Mouse (Mus musculus) liver, adult 2 months (tissue): ENCODE measurements around the gene Gsdma3. TPM values are rescaled to one million over a fixed set of nuclear protein-coding genes. Genes with fewer than 3 reads are reported as not detected.

Source experiments
- DNase-seq: peaks from one replicate; pipeline ENCODE4 v3.0.0-alpha.2; 2011; ENCODE audit warnings: low read depth, low spot score; ENCODE audit errors: extremely low read depth
- H3K27ac ChIP-seq: fragments of 200-500 bp; replicated peaks from 2 replicates; pipeline ENCODE4 v1.5.1; 2012; ENCODE audit warnings: low read depth, mild to moderate bottlenecking, control low read depth, inconsistent platforms, low read length; ENCODE audit not compliant: insufficient read depth
- H3K27me3 ChIP-seq: fragments of 200-500 bp; 2 replicates; pipeline ENCODE4 v1.6.1; 2012; ENCODE audit warnings: mild to moderate bottlenecking, moderate library complexity, low read length, inconsistent platforms; ENCODE audit not compliant: control insufficient read depth, insufficient read depth
- H3K36me3 ChIP-seq: fragments of 200-500 bp; 2 replicates; pipeline ENCODE4 v1.6.1; 2012; ENCODE audit warnings: low read length, inconsistent platforms; ENCODE audit not compliant: control insufficient read depth, insufficient read depth
- H3K4me1 ChIP-seq: fragments of 200-500 bp; 2 replicates; pipeline ENCODE4 v1.6.1; 2011; ENCODE audit warnings: low read length; ENCODE audit not compliant: control insufficient read depth, insufficient read depth
- H3K4me3 ChIP-seq: fragments of 200-500 bp; 2 replicates; pipeline ENCODE4 v1.5.1; 2011; ENCODE audit warnings: low read depth, mild to moderate bottlenecking, control low read depth, low read length, moderate library complexity; ENCODE audit not compliant: insufficient read depth
- H3K79me2 ChIP-seq: fragments of 200-500 bp; 2 replicates; pipeline ENCODE4 v1.6.1; 2012; ENCODE audit warnings: inconsistent platforms, mild to moderate bottlenecking, low read length, moderate library complexity; ENCODE audit not compliant: control insufficient read depth, insufficient read depth
- H3K9ac ChIP-seq: fragments of 200-500 bp; 2 replicates; pipeline ENCODE4 v1.6.1; 2012; ENCODE audit warnings: low read depth, mild to moderate bottlenecking, control low read depth, inconsistent platforms, low read length
- CTCF ChIP-seq: fragments of 200-500 bp; IDR thresholded peaks from 2 replicates; pipeline ENCODE4 v1.5.1; 2011; ENCODE audit warnings: low read depth, low read length, control low read depth
- POLR2A ChIP-seq: fragments of 200-500 bp; IDR thresholded peaks from 2 replicates; pipeline ENCODE4 v1.6.1; 2011; ENCODE audit warnings: low read length, control low read depth; ENCODE audit not compliant: insufficient read depth; ENCODE audit errors: extremely low read depth
- WGBS: fragments of 180-500 bp; shearing (Covaris S2); methylation state at CpG from one replicate; pipeline ENCODE4 v1.1.7; 2018; 5-methylcytosine and 5-hydroxymethylcytosine counted together
- polyA plus RNA-seq: library from polyadenylated mRNA; depleted of rRNA; stranded (reverse); fragments of >200 nt; gene quantifications from 2 replicates; pipeline ENCODE4 v1.2.3, GENCODE M21; 2012
- total RNA-seq: library from RNA; depleted of rRNA; stranded (reverse); fragments of >200 nt; gene quantifications from 2 replicates; pipeline ENCODE4 v1.2.3, GENCODE M21; 2014

Gsdma3 gene
- total and polyA plus RNA-seq, 2 experiments = not detected

DNA sequence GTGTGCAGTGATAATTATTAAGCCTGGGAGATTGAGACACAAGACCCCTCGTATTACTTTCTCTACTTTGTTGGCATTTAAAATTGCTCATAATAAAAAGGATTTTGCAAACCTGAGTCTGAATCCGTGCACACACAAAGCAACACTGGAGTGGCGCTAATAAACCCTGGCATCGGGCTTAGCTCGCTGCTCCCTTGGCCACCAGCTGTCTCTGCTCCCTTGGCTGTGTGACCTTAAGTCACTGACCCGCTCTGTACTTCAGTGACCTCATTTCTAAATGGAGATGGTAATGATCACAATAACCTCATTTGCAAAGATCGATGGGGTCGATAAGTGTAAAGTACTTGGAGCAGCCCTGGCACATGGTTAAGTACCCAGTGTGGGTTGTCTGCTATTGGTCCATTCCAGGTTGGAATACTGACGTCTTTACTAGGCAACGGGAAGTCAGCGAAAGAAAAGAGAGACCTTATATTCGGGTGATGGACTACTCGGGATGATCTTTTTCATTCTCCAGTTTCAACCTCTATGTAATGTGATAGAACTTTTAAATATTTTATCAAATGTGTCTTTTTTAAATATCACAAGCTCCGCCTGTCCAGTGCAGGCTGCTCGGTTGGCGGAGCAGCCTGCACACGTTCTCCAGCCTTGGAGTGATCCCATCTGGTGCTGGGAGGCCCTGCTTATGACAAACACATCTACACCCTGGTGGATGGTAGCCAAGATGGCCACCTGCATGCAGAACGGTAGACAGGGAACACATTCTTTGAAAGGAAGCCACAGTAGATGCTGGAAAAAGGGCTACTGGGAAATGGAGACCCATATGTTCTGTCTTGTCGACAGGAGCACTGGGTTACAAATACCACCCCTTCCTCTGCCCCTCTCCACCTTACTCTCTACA, 35.4 kb upstream of the Gsdma3 start:
- TF ChIP-seq POLR2A (no peak), CTCF (no peak)
- no peak overlapping the region for H3K4me3 ChIP-seq
- H3K79me2 ChIP-seq = no peaks in the 10 kb centered on the region; the same call in 1 of the 2 replicates
- no peak overlapping the region for H3K27ac ChIP-seq
- WGBS = 21% methylated on average over 19 of the region's 19 CpGs
- H3K9ac ChIP-seq = no peak overlapping the region
- no peaks in the 10 kb centered on the region for H3K36me3 ChIP-seq
- H3K27me3 ChIP-seq = no peaks in the 10 kb centered on the region
- peak; percentile 100 for DNase-seq
- peaks cover 17% of the 10 kb centered on the region for H3K4me1 ChIP-seq

DNA sequence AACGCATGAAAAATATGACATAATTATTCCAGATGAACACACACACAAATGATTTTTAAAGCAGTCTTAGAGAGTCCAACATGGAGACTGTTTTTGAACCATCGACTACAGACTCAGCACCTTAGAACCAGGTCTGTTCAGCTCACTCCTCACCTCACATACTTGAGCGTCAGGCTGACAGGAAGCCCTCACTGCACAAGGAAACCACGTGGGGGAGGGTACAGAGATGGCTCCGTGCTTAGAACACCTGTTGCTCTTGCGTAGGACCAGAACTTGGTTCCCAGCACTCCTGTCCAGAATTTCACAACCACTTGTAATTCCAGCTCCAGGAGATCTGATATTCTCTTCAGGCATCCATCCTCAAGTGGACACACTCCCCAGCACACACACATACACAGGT, 31.1 kb upstream of the Gsdma3 start:
- H3K27ac ChIP-seq = no peak overlapping the region
- WGBS = 74% methylated on average over 6 of the region's 6 CpGs
- H3K79me2 ChIP-seq = no peaks in the 10 kb centered on the region
- peaks cover 3% of the 10 kb centered on the region for H3K4me1 ChIP-seq
- H3K9ac ChIP-seq = no peak overlapping the region
- H3K27me3 ChIP-seq = peaks cover 9% of the 10 kb centered on the region
- H3K4me3 ChIP-seq = no peak overlapping the region
- no peak for TF ChIP-seq POLR2A
- no peak for TF ChIP-seq CTCF
- no peaks in the 10 kb centered on the region for H3K36me3 ChIP-seq
- DNase-seq = no peak

DNA sequence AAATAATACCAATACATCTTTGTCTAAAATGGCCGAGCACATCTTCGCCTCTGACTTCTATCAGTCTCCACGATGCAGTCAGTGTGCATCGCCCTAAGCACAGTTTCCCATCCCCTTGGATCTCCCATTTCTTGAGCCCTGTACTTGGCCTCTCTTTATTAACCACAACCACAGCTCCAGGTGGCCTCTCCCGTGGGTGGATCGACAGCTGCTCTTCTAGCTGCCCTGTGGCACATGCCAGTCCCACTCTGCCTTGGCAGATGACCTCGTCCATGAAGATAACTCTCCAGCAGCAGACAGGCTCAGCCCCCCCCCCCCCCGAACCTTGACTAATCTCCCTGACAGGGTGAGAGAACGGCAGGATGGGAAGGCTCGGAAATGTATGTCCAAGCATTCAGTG, 30.7 kb upstream of the Gsdma3 start:
- TF ChIP-seq POLR2A = no peak
- TF ChIP-seq CTCF = no peak

GRCm38 (mm10) chr11:98595955-98596354, 30.2 kb upstream of the Gsdma3 start:
- no peak for TF ChIP-seq CTCF
- no peak for TF ChIP-seq POLR2A
- Histone ChIP-seq H3K27me3 (peaks cover 9% of the 10 kb centered on the region), H3K4me3 (no peak overlapping the region), H3K4me1 (peaks cover 3% of the 10 kb centered on the region), H3K79me2 (no peaks in the 10 kb centered on the region), H3K36me3 (no peaks in the 10 kb centered on the region), H3K9ac (no peak overlapping the region), H3K27ac (no peak overlapping the region)
- DNase-seq = no peak
- WGBS = 61% methylated on average over 3 of the region's 3 CpGs

More for the DNA sequence above, 30.7 kb upstream of the Gsdma3 start:
- Histone ChIP-seq H3K36me3 (no peaks in the 10 kb centered on the region), H3K9ac (no peak overlapping the region), H3K27me3 (peaks cover 9% of the 10 kb centered on the region), H3K27ac (no peak overlapping the region), H3K4me1 (peaks cover 3% of the 10 kb centered on the region), H3K79me2 (no peaks in the 10 kb centered on the region), H3K4me3 (no peak overlapping the region)
- DNase-seq = no peak
- WGBS = 73% methylated on average over 10 of the region's 10 CpGs

DNA sequence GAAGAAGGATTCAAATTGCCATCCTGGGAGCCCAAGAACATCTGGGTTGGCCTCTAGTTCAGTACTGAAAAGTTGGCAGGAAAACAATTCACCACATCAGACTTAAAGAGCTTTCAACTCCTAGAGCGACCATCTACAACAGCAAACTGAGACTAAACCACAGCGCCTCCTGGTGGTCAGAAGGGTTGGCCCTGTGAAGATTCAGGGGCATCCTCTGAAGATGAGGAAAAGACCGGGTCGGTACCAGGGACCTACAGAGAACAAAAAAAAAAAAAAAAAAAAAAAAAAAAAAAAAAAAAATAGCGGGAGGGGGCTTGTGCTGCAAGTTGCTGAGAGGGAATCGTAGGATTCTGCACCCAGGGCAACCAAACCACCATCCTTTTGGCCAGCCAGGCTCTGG, 28.8 kb upstream of the Gsdma3 start:
- peaks cover 12% of the 10 kb centered on the region for H3K27me3 ChIP-seq
- 26% methylated on average over 6 of the region's 6 CpGs for WGBS
- no peaks in the 10 kb centered on the region for H3K36me3 ChIP-seq
- no peak overlapping the region for H3K9ac ChIP-seq
- peak; percentile 79 for TF ChIP-seq CTCF
- no peak for TF ChIP-seq POLR2A
- peak; percentile 51 for DNase-seq
- H3K79me2 ChIP-seq = no peaks in the 10 kb centered on the region
- no peaks in the 10 kb centered on the region for H3K4me1 ChIP-seq
- H3K4me3 ChIP-seq = no peak overlapping the region
- no peak overlapping the region for H3K27ac ChIP-seq

DNA sequence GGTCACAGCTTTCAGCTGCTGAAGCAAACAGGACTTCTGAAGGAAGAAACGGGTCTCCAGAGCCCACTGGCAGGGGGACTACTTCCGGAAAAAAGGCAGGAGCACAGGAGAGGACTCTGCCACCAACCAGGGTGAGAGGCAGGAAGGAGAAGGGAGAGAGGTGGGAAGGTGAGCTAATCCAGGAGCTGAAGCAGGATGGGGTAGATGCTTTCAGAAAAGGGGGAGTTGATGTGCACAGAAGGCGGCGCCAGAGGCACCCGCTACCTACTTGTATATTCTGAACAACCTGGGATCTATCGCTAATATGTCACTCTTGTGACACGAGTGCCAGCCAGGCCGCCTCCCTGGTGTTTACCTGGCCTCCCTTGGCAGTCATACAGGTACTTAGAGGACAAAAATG, 28.2 kb upstream of the Gsdma3 start, which contains the start of gene Lrrc3c:
TSS of gene Lrrc3c (plus strand) at position 301 of the 400 bp plus-strand sequence.
- no peak for TF ChIP-seq POLR2A
- TF ChIP-seq CTCF = no peak
- no peaks in the 10 kb centered on the region for H3K79me2 ChIP-seq
- no peak within 1 kb of the TSS for H3K27ac ChIP-seq
- H3K9ac ChIP-seq = no peak within 1 kb of the TSS
- 82% methylated on average over 8 of the region's 8 CpGs for WGBS
- H3K4me1 ChIP-seq = no peaks in the 10 kb centered on the region
- H3K27me3 ChIP-seq = peaks cover 12% of the 10 kb centered on the region
- no peak for DNase-seq
- no peaks in the 10 kb centered on the region for H3K36me3 ChIP-seq
- H3K4me3 ChIP-seq = no peak within 1 kb of the TSS
